In genomic region chr17:27291176-27291575, GRCm38 (mm10) we compare ENCODE assay signal across 14 mouse cellular contexts.
A peak's percentile ranks its signal among the peaks of the same experiment; 100 is the strongest.
DNase-seq lines count a peak whose midpoint lies in the region; TF ChIP-seq lines count a peak whose summit lies in the region.
"Had no signal": no experiment of that assay in that cellular context is flagged by ENCODE, and none has a peak within 500 bp of the region (broad histone marks: within the 10 kb centered on the region; RNA-seq: fewer than 3 reads in every experiment).

No protein-coding gene starts in this region.

- DNase-seq in adrenal gland, postnatal 14 days, result peak; percentile 3
- no peak for DNase-seq in adrenal gland, adult (ENCODE audit: inconsistent age in 2 of 2, low spot score in 1 of 2)
- peak; percentile 7 for DNase-seq in gastrocnemius, postnatal 14 days
- DNase-seq in gastrocnemius, postnatal 25 days, result no peak
- peak; percentile 3 for DNase-seq in ovary, postnatal 36 days (ENCODE audit: low spot score)
- DNase-seq in ovary, adult 18-20 months (ENCODE audit: low spot score), result no peak
- DNase-seq: adrenal gland, postnatal 25 days; B cell, adult 2 months; heart, postnatal 36 days had no signal

- peaks cover 88% of the 10 kb centered on the region for H3K9me3 ChIP-seq in E14TG2a.4 (ENCODE audit: low read length)
- H3K9me3 ChIP-seq: hindbrain, embryonic 15.5 days had no signal

- intact Hi-C loops in gastrocnemius, postnatal 14 days (cut with DNase I; ENCODE audit: low total_unique reads), result no loop called here

- H3K4me1 ChIP-seq in E14TG2a.4 (replicated peaks; ENCODE audit: low read depth, low read length), result no peaks in the 10 kb centered on the region
- H3K4me1 ChIP-seq: embryonic facial prominence, embryonic 13.5 days; forebrain, embryonic 13.5 days; heart, embryonic 13.5 days had no signal

- H3K4me3 ChIP-seq in E14TG2a.4 (replicated peaks; ENCODE audit: low read length), result peak overlapping the region; percentile 14
- H3K4me3 ChIP-seq: embryonic facial prominence, embryonic 13.5 days; forebrain, embryonic 13.5 days; heart, embryonic 13.5 days; hindbrain, embryonic 15.5 days had no signal

- H3K27me3 ChIP-seq in E14TG2a.4 (ENCODE audit: insufficient read depth, low read length), result peaks cover 4% of the 10 kb centered on the region; the same call in 1 of the 2 replicates
- H3K27me3 ChIP-seq: embryonic facial prominence, embryonic 13.5 days; forebrain, embryonic 13.5 days; hindbrain, embryonic 15.5 days had no signal

- 0 out of 2 replicates have a peak, but pooled peaks cover 3% of the 10 kb centered on the region for H3K36me3 ChIP-seq in E14TG2a.4 (ENCODE audit: insufficient read depth, low read length)
- H3K36me3 ChIP-seq: embryonic facial prominence, embryonic 13.5 days; heart, embryonic 13.5 days; hindbrain, embryonic 15.5 days had no signal

- TF ChIP-seq CTCF in E14TG2a.4 (conservative IDR thresholded peaks at IDR 0.05; ENCODE audit: low read length), result no peak

Comparison
In these comparisons a context has a peak if more than half of its experiments do, and no peak if none do; other contexts are left out.
1. DNase-seq: peak in adrenal gland, postnatal 14 days (single experiment), gastrocnemius, postnatal 14 days (single experiment) and ovary, postnatal 36 days (single experiment); none in adrenal gland, adult (0 of 2), gastrocnemius, postnatal 25 days (single experiment) and ovary, adult 18-20 months (single experiment).